Mouse (Mus musculus) G1E (cell line): ENCODE data around the gene Pdzrn4.

ENCODE experiments used
- CTCF ChIP-seq: IDR thresholded peaks from 2 replicates; pipeline ENCODE4 v1.5.1; 2012; ENCODE audit warnings: low read depth, low read length, inconsistent platforms, mixed read lengths
- GATA1 ChIP-seq: IDR thresholded peaks from 2 replicates; pipeline ENCODE4 v1.6.1; 2012; ENCODE audit warnings: borderline replicate concordance, low read length, inconsistent platforms, mixed read lengths

GRCm38 (mm10) chr15:92678377-92678776 lies 281.7 kb downstream of the Pdzrn4 start:
- TF ChIP-seq CTCF (no peak), GATA1 (no peak)
